Mouse (Mus musculus) spleen, adult 2 months (tissue): ENCODE measurements around the gene Elfn1.

Experiments used
- CTCF ChIP-seq: fragments of 200-500 bp; IDR thresholded peaks from 2 replicates; pipeline ENCODE4 v1.5.1; 2011; ENCODE audit warnings: mild to moderate bottlenecking, inconsistent platforms; ENCODE audit not compliant: insufficient read depth, insufficient read length, insufficient replicate concordance; ENCODE audit errors: extremely low read depth
- POLR2A ChIP-seq: fragments of 200-500 bp; IDR thresholded peaks from 2 replicates; pipeline ENCODE4 v1.6.1; 2011; ENCODE audit warnings: low read depth, low read length, inconsistent platforms

DNA sequence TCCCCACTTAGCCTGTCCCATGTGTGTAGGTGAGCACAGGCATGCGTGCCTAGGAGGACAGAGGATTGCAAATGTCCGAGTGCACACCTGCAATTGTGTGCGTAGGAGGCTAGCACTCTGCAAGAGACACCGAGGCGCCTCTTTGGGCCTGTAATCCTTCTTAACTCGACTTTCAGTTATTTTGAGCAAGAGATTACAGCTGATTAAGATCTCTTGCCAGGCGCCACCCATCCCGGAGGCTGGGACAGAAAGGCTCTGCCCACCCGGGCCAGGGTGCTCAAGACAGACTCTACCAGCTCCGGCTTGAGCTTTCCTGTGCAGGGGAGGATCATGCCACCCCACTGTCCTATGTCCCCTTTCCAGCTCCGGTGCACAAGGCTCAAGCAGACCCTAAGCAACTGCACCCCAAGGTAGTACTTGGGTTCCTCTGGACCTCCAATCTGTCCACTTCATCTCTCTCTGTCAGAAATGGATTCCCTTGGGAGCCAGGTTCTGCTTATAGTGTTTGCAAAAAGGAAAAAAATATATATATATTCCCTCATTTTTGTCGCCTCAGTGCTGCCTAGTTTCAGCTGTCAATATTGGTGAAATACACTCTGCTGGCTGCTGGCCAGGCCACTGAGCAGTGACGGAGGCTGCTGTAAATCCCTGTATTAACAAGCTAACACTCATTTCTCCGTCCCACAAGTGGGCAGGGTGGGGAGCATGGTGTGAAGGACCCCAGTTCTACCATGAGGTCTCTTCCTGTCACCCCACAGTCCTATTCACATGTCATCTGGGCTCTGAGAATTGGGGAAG, 61.6 kb downstream of the Elfn1 start:
- no peak for TF ChIP-seq CTCF
- no peak for TF ChIP-seq POLR2A
